Mouse (Mus musculus) spleen, postnatal 0 days (tissue): ENCODE measurements around the gene Sgip1. TPM values are rescaled to one million over a fixed set of nuclear protein-coding genes. Genes with fewer than 3 reads are reported as not detected.

Source experiments
- polyA plus RNA-seq: library from polyadenylated mRNA; unstranded; fragments of >200 nt; fragmentation: Nextera tagmentation; extraction: Ambion mirVana; gene quantifications from 2 replicates; pipeline ENCODE4 v1.2.1, GENCODE M21; 2015

Gene Sgip1
- polyA plus RNA-seq: 0.75 and 1.2 TPM in 2 replicates

DNA sequence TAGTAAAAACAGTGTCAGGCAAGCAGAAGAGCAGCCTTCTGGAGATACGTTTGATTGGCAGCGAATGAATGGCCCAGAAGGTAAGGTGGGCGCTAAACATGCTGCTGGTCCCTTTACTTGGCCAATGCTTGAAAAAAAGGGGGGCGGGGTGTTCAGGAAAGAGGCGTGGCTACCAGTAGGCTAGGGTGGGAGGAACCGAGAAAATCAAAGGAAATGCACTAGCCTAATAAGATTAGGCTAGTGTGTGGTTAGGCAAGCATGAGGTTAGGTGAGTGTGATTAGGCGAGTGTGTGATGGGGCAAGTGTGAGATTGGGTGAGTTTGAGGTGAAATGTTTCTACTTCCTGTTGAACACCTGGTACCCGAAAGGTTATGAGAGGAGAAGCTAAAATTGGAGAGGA lies at the start of gene Sgip1:
Gene Sgip1, plus strand, starts transcription at position 11 of the 400 bp plus-strand sequence.

DNA sequence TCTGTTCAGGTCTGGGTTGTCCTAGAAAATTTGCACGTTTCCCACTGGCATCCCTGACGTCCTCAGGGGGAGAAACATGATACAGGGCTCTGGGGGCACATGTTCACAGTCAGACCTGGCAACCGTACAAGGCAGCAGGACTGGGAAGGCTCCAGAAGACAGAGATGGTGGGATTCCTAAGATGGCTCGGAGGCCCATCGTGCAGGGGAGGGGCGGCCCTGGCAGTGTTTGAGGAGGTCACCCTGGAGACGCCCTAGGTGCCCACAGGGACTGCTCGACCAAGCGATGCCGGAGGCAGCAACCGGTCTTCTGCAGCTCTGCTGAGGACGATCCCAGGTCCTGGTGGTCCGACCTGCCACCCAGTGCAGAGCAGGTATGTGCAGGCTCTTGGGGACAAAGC lies 237.3 kb downstream of the Sgip1 start, which contains the start of gene Tctex1d1:
Gene Tctex1d1, plus strand, starts transcription at position 167 of the 400 bp plus-strand sequence.

Other genes with a start within 250 kb of the Sgip1 start
- gene Tctex1d1, start 237.3 kb downstream of the Sgip1 start, polyA plus RNA-seq: 0.15 TPM in 1 of 2 replicates, not detected in the other